Mouse (Mus musculus) hindbrain, embryonic 13.5 days (tissue): ENCODE results near the gene Gm49325. TPM values are rescaled to one million over a fixed set of nuclear protein-coding genes. Genes with fewer than 3 reads are reported as not detected.

ENCODE experiments used
- ATAC-seq: fragments of 200-750 bp; cut with Nextera tagmentation; 2 replicates; pipeline ENCODE4 v1.8.0; 2017; ENCODE audit warnings: moderate TSS enrichment; ENCODE audit not compliant: low FRiP score
- H3K27ac ChIP-seq: fragments of 300-500 bp; sonication (generic); 2 replicates; pipeline ENCODE4 v1.5.1; 2015; ENCODE audit warnings: inconsistent platforms, mild to moderate bottlenecking, moderate library complexity
- H3K27me3 ChIP-seq: fragments of 300-500 bp; sonication (generic); 2 replicates; pipeline ENCODE4 v1.6.1; 2015; ENCODE audit warnings: mild to moderate bottlenecking, inconsistent platforms
- H3K36me3 ChIP-seq: fragments of 300-500 bp; sonication (generic); 2 replicates; pipeline ENCODE4 v1.6.1; 2015; ENCODE audit warnings: mild to moderate bottlenecking, inconsistent platforms
- H3K4me1 ChIP-seq: fragments of 300-500 bp; sonication (generic); replicated peaks from 2 replicates; pipeline ENCODE4 v1.6.1; 2015; ENCODE audit warnings: inconsistent platforms
- H3K4me2 ChIP-seq: fragments of 300-500 bp; sonication (generic); 2 replicates; pipeline ENCODE4 v1.6.1; 2015; ENCODE audit warnings: inconsistent platforms, mild to moderate bottlenecking, moderate library complexity
- H3K4me3 ChIP-seq: fragments of 300-500 bp; sonication (generic); 2 replicates; pipeline ENCODE4 v1.5.1; 2015; ENCODE audit warnings: mild to moderate bottlenecking, inconsistent platforms
- H3K9ac ChIP-seq: fragments of 300-500 bp; sonication (generic); 2 replicates; pipeline ENCODE4 v1.6.1; 2015; ENCODE audit warnings: mild to moderate bottlenecking, inconsistent platforms
- H3K9me3 ChIP-seq: fragments of 300-500 bp; sonication (generic); 2 replicates; pipeline ENCODE4 v1.6.1; 2016; ENCODE audit warnings: inconsistent platforms
- WGBS: fragments of 180-500 bp; shearing (Covaris S2); methylation state at CpG from one replicate; pipeline ENCODE4 v1.1.7; 2015; 5-methylcytosine and 5-hydroxymethylcytosine counted together
- polyA plus RNA-seq: library from polyadenylated mRNA; unstranded; fragments of >200 nt; fragmentation: Nextera tagmentation; extraction: Ambion mirVana; gene quantifications from 2 replicates; pipeline ENCODE4 v1.2.1, GENCODE M21; 2015

The Gm49325 gene
- polyA plus RNA-seq, 1 experiment from 2014 or later = 3.4 TPM

DNA sequence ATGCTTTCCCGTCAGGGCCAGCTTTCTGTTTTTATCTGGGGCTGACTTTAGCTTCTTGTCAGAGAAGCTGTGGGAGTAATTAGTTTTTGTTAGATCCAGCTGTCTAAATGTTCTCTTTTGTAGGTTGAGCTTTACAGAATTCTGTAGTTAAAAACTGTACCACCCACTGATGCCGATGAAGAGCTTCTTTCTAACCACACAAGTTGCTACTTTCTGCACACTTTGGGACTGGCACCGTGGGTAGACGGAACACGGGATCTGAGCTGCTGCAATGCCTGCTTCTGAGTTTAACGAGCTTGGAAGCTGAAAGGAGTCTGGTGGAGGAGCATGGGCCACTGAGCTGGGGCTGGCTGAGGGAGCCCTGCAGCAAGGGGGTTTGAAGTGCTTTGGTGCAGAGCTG lies 14.5 kb upstream of the Gm49325 start:
- Histone ChIP-seq H3K4me2 (no peak overlapping the region), H3K9me3 (no peaks in the 10 kb centered on the region), H3K27me3 (no peaks in the 10 kb centered on the region), H3K27ac (no peak overlapping the region), H3K9ac (no peak overlapping the region), H3K4me1 (peaks cover 24% of the 10 kb centered on the region), H3K36me3 (peaks cover 84% of the 10 kb centered on the region), H3K4me3 (no peak overlapping the region)
- no peak for ATAC-seq
- 85% methylated on average over 6 of the region's 6 CpGs for WGBS

GRCm38 (mm10) chr10:77596060-77596459 lies 9.9 kb upstream of the Gm49325 start:
- Histone ChIP-seq H3K9ac (no peak overlapping the region), H3K27ac (no peak overlapping the region), H3K36me3 (peaks cover 77% of the 10 kb centered on the region), H3K27me3 (no peaks in the 10 kb centered on the region), H3K4me2 (no peak overlapping the region), H3K4me3 (no peak overlapping the region), H3K4me1 (no peaks in the 10 kb centered on the region), H3K9me3 (no peaks in the 10 kb centered on the region)
- ATAC-seq = no peak
- 90% methylated on average over 2 of the region's 2 CpGs for WGBS

DNA sequence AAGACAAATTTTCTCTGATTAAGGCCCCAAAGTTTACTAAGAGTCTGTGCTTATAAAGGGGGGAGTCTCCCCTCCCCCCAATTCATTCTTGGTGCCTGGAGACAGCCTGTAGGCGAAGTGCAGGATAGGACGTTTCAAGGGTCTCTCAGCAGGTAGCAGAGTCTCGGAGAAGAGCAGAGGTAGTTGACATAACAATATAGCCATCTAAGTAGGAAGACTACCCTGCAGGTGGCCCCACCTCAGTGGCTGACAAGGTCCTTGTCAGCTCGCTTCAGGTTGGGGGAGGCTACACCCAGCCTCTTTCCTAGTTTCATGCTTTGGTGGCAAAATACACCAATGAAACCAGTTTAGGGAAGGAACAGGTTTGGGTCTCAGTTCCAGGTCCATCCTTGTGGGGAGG lies 3.0 kb upstream of the Gm49325 start:
- no peaks in the 10 kb centered on the region for H3K27me3 ChIP-seq
- ATAC-seq = no peak
- H3K36me3 ChIP-seq = peaks cover 16% of the 10 kb centered on the region
- peaks cover 15% of the 10 kb centered on the region for H3K4me1 ChIP-seq
- no peak overlapping the region for H3K27ac ChIP-seq
- H3K4me2 ChIP-seq = no peak overlapping the region
- H3K9ac ChIP-seq = no peak overlapping the region
- peaks cover 4% of the 10 kb centered on the region for H3K9me3 ChIP-seq
- 46% methylated on average over 4 of the region's 4 CpGs for WGBS
- no peak overlapping the region for H3K4me3 ChIP-seq

DNA sequence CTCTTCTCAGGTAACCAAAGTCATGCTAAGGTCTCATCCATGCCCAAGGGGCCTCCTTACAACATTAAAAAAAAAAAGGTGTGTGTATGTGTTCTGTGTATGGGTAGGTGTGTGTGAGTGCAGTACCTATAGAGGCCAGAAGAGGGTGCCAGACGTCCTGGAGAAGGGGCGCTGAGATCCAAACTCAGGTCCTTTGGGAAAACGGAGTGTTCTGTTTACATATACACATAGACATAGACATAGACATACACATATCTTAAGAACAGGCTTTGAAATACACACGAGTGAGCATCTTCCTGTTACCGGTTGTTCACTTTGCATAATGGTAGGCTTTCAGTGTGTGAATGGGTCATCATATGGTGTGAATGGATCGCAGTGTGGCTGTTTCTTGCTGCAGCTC lies 1.9 kb upstream of the Gm49325 start:
- no peaks in the 10 kb centered on the region for H3K27me3 ChIP-seq
- no peak overlapping the region for H3K4me3 ChIP-seq
- H3K27ac ChIP-seq = no peak overlapping the region
- ATAC-seq = no peak
- WGBS = 91% methylated on average over 6 of the region's 6 CpGs
- H3K4me1 ChIP-seq = peaks cover 19% of the 10 kb centered on the region
- peaks cover 4% of the 10 kb centered on the region for H3K9me3 ChIP-seq
- peaks cover 12% of the 10 kb centered on the region for H3K36me3 ChIP-seq
- no peak overlapping the region for H3K4me2 ChIP-seq
- no peak overlapping the region for H3K9ac ChIP-seq

- Histone ChIP-seq H3K36me3 (peaks cover 9% of the 10 kb centered on the region), H3K27ac (peak overlapping the region; percentile 95; the same call in 1 of the 2 replicates), H3K27me3 (no peaks in the 10 kb centered on the region), H3K4me2 (no peak overlapping the region), H3K9me3 (peaks cover 4% of the 10 kb centered on the region), H3K4me3 (no peak overlapping the region), H3K9ac (no peak overlapping the region), H3K4me1 (peaks cover 26% of the 10 kb centered on the region)
- WGBS = 87% methylated on average over 5 of the region's 5 CpGs
- ATAC-seq = no peak
Measured at GRCm38 (mm10) chr10:77604958-77605357, 1.0 kb upstream of the Gm49325 start.

DNA sequence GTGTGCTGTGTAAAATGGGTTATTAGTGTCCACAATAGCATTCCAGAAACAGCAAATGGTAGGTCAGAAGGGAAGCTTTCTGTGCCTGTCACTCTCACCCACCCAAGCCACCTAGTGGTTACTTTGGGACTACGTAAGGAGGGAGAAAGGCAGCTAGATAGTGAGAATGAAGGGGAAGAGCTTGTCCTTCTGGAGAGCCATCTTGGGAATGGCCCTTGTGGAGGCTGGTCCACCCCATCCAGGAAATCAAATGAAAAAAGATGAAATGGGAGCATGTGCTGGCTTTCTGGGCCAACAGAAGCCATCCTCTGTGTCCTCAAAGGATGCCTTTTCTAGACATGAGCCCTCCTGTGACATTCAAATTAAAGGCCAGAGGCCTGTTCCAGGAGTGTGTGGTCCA lies 629 bp upstream of the Gm49325 start:
- peak overlapping the region; percentile 83 for H3K9ac ChIP-seq
- peaks cover 13% of the 10 kb centered on the region for H3K36me3 ChIP-seq
- H3K4me2 ChIP-seq = peak overlapping the region; percentile 73
- no peaks in the 10 kb centered on the region for H3K27me3 ChIP-seq
- H3K9me3 ChIP-seq = peaks cover 4% of the 10 kb centered on the region
- ATAC-seq = peak; percentile 15; the same call in 1 of the 2 replicates
- WGBS = 15% methylated on average over 1 of the region's 1 CpGs
- H3K27ac ChIP-seq = peak overlapping the region; percentile 95
- peaks cover 30% of the 10 kb centered on the region for H3K4me1 ChIP-seq
- peak overlapping the region; percentile 60 for H3K4me3 ChIP-seq

DNA sequence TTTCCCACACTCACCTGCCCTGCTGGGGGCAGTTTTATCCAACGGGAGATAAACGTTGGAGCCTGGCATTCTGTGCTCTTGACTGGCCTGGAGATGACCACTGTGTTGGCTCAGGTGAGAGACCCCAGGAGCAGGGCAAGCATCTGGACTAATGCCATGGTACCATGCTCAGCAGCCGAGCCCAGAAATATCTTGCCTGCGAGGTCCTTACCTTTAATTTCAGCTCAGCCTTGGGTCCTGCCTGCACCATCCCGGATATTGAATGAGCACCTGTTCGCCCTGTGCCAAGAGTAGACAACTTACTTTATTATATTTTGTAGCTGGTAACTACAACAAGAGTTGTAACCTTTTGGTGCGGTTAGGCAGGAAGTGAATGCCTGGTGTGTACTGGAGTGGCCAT lies 858 bp downstream of the Gm49325 start:
- peak; percentile 30 for ATAC-seq
- 46% methylated on average over 7 of the region's 7 CpGs for WGBS

GRCm38 (mm10) chr10:77607441-77607840 lies 1.4 kb downstream of the Gm49325 start:
- Histone ChIP-seq H3K4me1 (peaks cover 35% of the 10 kb centered on the region), H3K4me2 (peak overlapping the region; percentile 73), H3K27me3 (no peaks in the 10 kb centered on the region), H3K36me3 (peaks cover 30% of the 10 kb centered on the region), H3K27ac (no peak overlapping the region), H3K4me3 (peak overlapping the region; percentile 60), H3K9ac (peak overlapping the region; percentile 83; the same call in 1 of the 2 replicates), H3K9me3 (peaks cover 4% of the 10 kb centered on the region)
- ATAC-seq = no peak
- 68% methylated on average over 5 of the region's 5 CpGs for WGBS

More for the DNA sequence above, 858 bp downstream of the Gm49325 start:
- Histone ChIP-seq H3K4me1 (peaks cover 35% of the 10 kb centered on the region), H3K36me3 (peaks cover 28% of the 10 kb centered on the region), H3K27me3 (no peaks in the 10 kb centered on the region), H3K27ac (peak overlapping the region; percentile 95), H3K9ac (peak overlapping the region; percentile 83), H3K4me3 (peak overlapping the region; percentile 60), H3K9me3 (peaks cover 4% of the 10 kb centered on the region), H3K4me2 (peak overlapping the region; percentile 73)

DNA sequence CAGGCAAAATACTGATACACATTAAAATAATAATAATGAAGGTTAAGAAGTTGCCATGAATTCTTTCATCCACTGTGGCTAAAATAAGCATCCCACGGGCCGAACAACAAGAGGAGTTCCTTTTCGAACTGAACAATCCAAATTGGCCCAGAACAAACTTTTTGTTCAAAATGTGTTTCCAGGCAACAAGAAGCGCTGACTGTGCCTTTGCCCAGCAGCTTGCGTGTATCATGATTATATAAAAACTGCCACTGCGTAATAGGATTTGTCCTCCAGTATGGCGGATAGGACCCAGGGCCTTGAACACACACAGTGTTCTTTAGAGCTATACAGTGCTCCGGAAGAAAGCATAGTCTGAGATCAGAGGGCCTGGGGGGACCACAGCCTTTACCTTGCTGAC lies 2.6 kb downstream of the Gm49325 start:
- Histone ChIP-seq H3K9ac (no peak overlapping the region), H3K27me3 (no peaks in the 10 kb centered on the region), H3K4me3 (no peak overlapping the region), H3K9me3 (peaks cover 4% of the 10 kb centered on the region), H3K27ac (no peak overlapping the region), H3K4me2 (no peak overlapping the region), H3K36me3 (peaks cover 41% of the 10 kb centered on the region), H3K4me1 (peaks cover 35% of the 10 kb centered on the region)
- WGBS = 92% methylated on average over 8 of the region's 8 CpGs
- no peak for ATAC-seq

DNA sequence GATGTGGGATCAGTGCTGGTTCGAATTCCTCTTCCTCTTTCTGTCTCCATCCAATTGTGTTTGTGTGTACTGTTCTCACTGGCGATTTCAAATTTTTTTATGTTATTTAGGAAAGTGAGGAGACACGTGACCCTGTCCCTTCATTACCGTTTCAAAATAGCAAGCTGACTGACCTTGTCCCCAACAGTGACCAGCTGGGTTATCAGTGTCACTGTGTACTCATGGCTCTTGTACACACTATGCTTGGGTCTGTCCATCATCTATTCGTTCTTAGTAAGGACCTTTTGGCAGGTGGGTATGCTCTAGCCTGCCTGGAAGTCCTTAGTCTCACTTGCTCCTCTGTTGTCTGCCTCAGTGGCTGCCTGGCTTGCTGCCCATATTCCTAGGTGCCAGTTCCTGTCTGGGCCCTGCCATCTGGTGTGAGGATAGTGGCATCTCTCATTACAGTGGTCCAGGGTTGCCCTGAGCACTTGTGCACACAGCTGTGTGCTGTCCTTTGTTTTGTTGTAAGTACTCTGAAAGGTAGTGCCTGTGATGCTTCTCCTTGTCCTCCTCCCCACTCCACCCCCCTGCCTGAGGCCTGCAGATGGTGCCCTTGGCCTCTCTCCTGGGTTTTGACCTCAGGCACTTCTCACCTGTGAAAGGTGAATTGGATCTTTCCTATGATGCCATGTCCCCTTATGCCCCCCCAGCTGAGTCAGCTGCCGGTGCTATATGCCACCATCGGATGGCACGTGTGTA lies 4.4 kb downstream of the Gm49325 start:
- Histone ChIP-seq H3K27me3 (no peaks in the 10 kb centered on the region), H3K4me2 (no peak overlapping the region), H3K4me1 (peaks cover 35% of the 10 kb centered on the region), H3K36me3 (peaks cover 58% of the 10 kb centered on the region), H3K4me3 (no peak overlapping the region), H3K27ac (peak overlapping the region; percentile 30; the same call in 1 of the 2 replicates), H3K9ac (no peak overlapping the region), H3K9me3 (no peaks in the 10 kb centered on the region)
- 88% methylated on average over 8 of the region's 8 CpGs for WGBS
- no peak for ATAC-seq

DNA sequence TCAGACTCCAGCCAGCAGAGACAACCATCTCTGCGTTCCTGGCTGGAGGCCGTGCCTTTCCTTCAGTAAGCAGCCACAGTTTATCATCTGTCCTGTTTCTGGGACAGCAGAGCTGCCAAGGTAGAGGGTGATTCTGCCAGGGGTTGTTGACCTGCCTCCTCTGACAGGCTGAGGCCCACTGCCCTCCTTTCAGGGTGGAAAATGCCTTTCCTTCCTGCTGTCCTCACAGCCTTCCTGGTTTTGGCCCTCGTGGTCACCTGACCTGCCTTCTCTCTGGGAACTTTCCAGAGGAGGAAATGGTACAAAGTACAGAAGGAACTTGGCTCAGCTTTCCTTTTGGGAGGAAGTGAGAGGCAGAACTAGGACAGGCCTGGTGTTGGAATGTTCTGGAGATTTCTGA lies 7.4 kb downstream of the Gm49325 start:
- WGBS = 95% methylated on average over 3 of the region's 3 CpGs
- Histone ChIP-seq H3K27ac (peak overlapping the region; percentile 9; the same call in 1 of the 2 replicates), H3K9ac (no peak overlapping the region), H3K36me3 (peaks cover 86% of the 10 kb centered on the region), H3K4me3 (no peak overlapping the region), H3K4me1 (peaks cover 16% of the 10 kb centered on the region), H3K4me2 (no peak overlapping the region), H3K9me3 (no peaks in the 10 kb centered on the region), H3K27me3 (no peaks in the 10 kb centered on the region)
- no peak for ATAC-seq

DNA sequence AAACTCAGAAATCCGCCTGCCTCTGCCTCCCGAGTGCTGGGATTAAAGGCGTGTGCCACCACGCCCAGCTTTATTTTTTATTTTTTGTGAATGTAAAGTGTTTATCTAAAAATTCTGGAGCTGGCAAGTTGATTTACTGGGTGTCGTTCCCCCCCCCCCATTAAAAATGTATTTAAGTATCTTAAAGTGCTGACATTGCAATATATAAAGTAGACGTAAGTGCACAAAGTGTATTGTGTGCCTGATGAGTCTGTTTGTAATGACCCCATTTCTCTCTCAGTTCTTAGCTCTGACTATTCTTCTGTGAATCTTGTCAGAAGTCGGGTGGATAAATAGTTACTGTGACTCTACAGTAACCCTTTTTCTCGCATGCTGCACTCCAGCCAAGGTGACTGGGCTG lies 9.7 kb downstream of the Gm49325 start:
- Histone ChIP-seq H3K4me1 (peaks cover 2% of the 10 kb centered on the region), H3K36me3 (peaks cover 75% of the 10 kb centered on the region), H3K4me3 (no peak overlapping the region), H3K27me3 (no peaks in the 10 kb centered on the region), H3K9ac (no peak overlapping the region), H3K27ac (no peak overlapping the region), H3K4me2 (no peak overlapping the region), H3K9me3 (no peaks in the 10 kb centered on the region)
- WGBS = 95% methylated on average over 8 of the region's 8 CpGs
- ATAC-seq = no peak

DNA sequence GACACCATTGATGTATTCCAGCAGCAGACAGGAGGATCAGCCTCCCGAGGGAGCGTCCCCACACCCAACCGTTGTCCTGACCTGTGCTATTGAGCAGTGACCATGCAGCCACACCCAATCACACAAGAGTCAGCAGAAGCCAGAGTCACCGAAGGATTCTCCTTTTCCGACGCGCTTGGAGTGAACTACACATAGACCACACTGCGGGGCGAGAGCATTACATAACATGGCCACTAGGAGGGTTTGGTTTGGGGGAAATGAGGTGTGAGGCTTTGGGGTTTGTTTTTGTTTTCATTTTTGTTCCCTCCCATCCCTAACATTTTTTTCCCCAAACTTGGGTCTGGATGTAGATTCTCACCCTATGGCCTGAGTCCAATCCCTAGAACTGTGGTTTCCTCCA lies 10.2 kb downstream of the Gm49325 start:
- Histone ChIP-seq H3K9me3 (no peaks in the 10 kb centered on the region), H3K36me3 (peaks cover 70% of the 10 kb centered on the region)

More for the DNA sequence above, 10.2 kb downstream of the Gm49325 start:
- WGBS = 97% methylated on average over 9 of the region's 9 CpGs
- no peak for ATAC-seq
- no peak overlapping the region for H3K27ac ChIP-seq
- H3K27me3 ChIP-seq = no peaks in the 10 kb centered on the region
- no peak overlapping the region for H3K9ac ChIP-seq
- no peaks in the 10 kb centered on the region for H3K4me1 ChIP-seq
- no peak overlapping the region for H3K4me2 ChIP-seq
- no peak overlapping the region for H3K4me3 ChIP-seq
